Mouse (Mus musculus): ENCODE data around the gene Frmd7. TPM values are rescaled to one million over a fixed set of nuclear protein-coding genes. Genes with fewer than 3 reads are reported as not detected.

The Frmd7 gene
- polyA plus RNA-seq, 1 experiment from 2014 or later: not detected

DNA sequence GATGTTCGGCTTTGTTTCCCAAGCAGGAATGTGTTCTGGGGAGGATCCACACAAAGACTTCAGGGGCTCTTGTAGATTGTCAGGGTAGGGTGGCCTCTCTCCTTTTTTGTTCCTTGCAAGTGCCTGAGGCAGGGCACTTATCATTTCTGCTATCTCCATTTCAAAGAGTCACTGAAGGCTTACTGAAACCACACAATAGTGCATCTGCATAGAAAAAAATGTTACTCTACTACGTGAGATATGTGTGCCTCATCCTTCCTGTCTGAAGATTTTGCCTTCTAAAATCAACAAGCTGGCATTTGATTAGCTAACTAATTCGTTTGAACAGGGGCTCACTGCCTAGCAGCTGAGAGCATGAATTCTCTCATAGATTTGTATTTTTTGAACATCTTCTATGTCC, 12.2 kb downstream of the Frmd7 start:
- Histone ChIP-seq H3K36me3 (no peaks in the 10 kb centered on the region), H3K27ac (no peak overlapping the region), H3K9me3 (replicated peaks) (no peaks in the 10 kb centered on the region), H3K4me2 (replicated peaks) (no peak overlapping the region), H3K9ac (no peak overlapping the region), H3K4me3 (no peak overlapping the region), H3K27me3 (no peaks in the 10 kb centered on the region), H3K4me1 (no peaks in the 10 kb centered on the region)
- 48% methylated on average over 3 of the region's 3 CpGs for WGBS
- ATAC-seq (ENCODE audit: low FRiP score): no peak

DNA sequence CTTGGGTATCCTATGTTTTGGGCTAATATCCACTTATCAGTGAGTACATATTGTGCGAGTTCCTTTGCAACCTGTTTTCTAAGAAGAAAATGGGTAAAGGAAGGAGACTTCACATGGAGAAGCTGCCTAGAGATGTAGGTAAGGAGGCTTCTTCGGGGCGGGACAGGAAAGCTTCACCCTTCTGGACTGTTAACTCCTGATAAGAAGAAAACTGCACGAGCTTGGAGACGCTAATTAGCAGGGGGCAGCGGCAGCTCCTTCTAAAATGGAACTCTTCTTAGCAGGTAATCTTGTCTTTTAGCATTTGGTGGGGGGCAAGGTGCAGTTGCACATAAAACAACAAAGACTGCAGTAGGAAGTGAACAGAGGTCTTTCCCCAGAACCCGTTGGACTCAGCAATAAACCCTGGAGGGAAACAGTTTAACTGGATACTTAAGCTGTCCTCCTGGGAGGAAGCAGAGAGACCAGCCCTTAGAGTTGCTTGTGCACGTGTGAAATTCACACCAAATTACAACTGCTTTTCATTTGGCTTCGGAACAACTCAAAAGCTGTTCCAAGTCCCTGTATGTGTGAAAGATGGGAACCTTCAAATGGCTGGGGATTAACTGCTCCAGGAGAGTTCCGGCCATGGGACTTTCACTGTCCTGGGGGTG, 15.5 kb downstream of the Frmd7 start:
- H3K4me3 ChIP-seq: no peak overlapping the region
- H3K9me3 ChIP-seq (replicated peaks): no peaks in the 10 kb centered on the region
- no peaks in the 10 kb centered on the region for H3K36me3 ChIP-seq
- WGBS: 75% methylated on average over 10 of the region's 10 CpGs
- H3K4me2 ChIP-seq (replicated peaks): no peak overlapping the region
- H3K9ac ChIP-seq: no peak overlapping the region
- ATAC-seq (ENCODE audit: low FRiP score): no peak
- H3K4me1 ChIP-seq: no peaks in the 10 kb centered on the region
- no peak overlapping the region for H3K27ac ChIP-seq
- no peaks in the 10 kb centered on the region for H3K27me3 ChIP-seq

DNA sequence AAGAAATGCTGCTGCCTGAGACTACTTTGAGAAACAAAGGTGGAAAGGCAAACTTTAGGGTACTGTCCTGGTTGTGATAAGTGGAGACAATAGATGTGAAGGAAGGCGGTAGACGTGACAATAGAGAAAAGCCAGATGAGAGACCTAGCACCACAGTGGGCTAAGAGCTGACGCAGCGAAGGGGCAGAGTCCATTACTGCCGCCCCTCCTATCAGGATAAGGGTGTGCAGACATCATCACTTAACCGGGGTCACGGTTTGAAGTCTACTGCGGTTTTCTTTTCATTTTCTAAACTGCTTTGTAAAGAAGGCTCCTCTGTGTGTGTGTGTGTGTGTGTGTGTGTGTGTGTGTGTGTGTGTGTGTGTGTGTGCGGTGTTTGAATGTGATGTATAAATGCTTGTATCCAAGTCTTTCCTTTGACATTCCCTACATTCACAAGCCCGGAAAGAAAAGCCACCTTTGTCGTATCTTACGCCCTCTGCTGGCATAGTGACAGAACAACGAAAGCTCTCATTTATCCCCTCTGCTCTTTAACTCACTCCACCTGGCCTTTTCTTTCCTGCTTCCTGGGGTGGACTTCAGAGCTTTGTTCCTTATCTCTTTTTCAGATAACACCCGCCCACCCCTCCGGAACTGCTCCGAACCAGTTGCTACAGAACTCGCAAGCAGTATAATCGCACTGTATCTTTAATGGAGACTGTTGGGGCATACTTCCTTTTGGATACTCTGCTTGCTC, 17.7 kb downstream of the Frmd7 start:
- 40% methylated on average over 18 of the region's 18 CpGs for WGBS
- no peak overlapping the region for H3K9ac ChIP-seq
- H3K27ac ChIP-seq: no peak overlapping the region

GRCm38 (mm10) chrX:50918754-50919153, 23.8 kb downstream of the Frmd7 start:
- Histone ChIP-seq H3K9me3 (replicated peaks) (no peaks in the 10 kb centered on the region), H3K9ac (no peak overlapping the region), H3K36me3 (no peaks in the 10 kb centered on the region), H3K27ac (no peak overlapping the region), H3K27me3 (no peaks in the 10 kb centered on the region; the same call in 1 of the 2 replicates), H3K4me2 (replicated peaks) (no peak overlapping the region), H3K4me3 (no peak overlapping the region), H3K4me1 (no peaks in the 10 kb centered on the region)
- 59% methylated on average over 3 of the region's 3 CpGs for WGBS
- ATAC-seq (ENCODE audit: low FRiP score): no peak

More for the DNA sequence above, 17.7 kb downstream of the Frmd7 start:
- Histone ChIP-seq H3K36me3 (no peaks in the 10 kb centered on the region), H3K4me2 (replicated peaks) (no peak overlapping the region), H3K4me3 (no peak overlapping the region), H3K9me3 (replicated peaks) (no peaks in the 10 kb centered on the region), H3K27me3 (no peaks in the 10 kb centered on the region), H3K4me1 (no peaks in the 10 kb centered on the region)
- no peak for ATAC-seq (ENCODE audit: low FRiP score)

GRCm38 (mm10) chrX:50917389-50917788, 25.1 kb downstream of the Frmd7 start:
- H3K9ac ChIP-seq: no peak overlapping the region
- no peak overlapping the region for H3K27ac ChIP-seq
- H3K4me1 ChIP-seq: no peaks in the 10 kb centered on the region
- no peaks in the 10 kb centered on the region for H3K36me3 ChIP-seq
- H3K9me3 ChIP-seq (replicated peaks): no peaks in the 10 kb centered on the region
- H3K27me3 ChIP-seq: no peaks in the 10 kb centered on the region; the same call in 1 of the 2 replicates
- H3K4me2 ChIP-seq (replicated peaks): no peak overlapping the region
- no peak overlapping the region for H3K4me3 ChIP-seq
- WGBS: 53% methylated on average over 3 of the region's 3 CpGs
- ATAC-seq (ENCODE audit: low FRiP score): no peak

DNA sequence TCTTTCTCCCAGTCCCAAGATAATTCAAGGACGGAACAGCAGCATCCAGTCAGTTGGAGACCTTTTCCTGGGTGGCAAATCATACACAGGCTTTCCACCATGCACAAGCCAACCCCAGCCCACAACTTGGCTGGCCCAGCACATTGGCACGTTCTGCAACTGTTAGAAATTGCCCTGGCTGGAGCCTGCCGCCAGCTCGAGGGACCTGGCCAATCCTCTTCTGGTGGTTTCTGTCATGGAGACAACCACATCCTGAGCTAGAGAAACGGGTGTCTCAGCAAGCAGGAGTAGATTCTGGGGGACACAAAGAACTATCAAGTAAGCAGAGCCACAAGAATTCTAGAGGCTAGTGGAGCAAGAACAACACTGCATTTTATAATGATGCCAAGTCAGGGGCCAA, 32.6 kb downstream of the Frmd7 start:
- ATAC-seq (ENCODE audit: low FRiP score): no peak
- H3K9me3 ChIP-seq (replicated peaks): no peaks in the 10 kb centered on the region
- 71% methylated on average over 5 of the region's 5 CpGs for WGBS

GRCm38 (mm10) chrX:50903497-50903896, 39.0 kb downstream of the Frmd7 start:
- H3K9me3 ChIP-seq (replicated peaks): no peaks in the 10 kb centered on the region
- no peaks in the 10 kb centered on the region for H3K36me3 ChIP-seq
- no peak overlapping the region for H3K4me2 ChIP-seq (replicated peaks)
- H3K4me1 ChIP-seq: no peaks in the 10 kb centered on the region
- H3K4me3 ChIP-seq: no peak overlapping the region
- no peak overlapping the region for H3K27ac ChIP-seq
- no peak for ATAC-seq (ENCODE audit: low FRiP score)
- H3K27me3 ChIP-seq: peaks cover 5% of the 10 kb centered on the region; the same call in 1 of the 2 replicates
- whole genome bisulfite sequencing: 87% methylated on average over 3 of the region's 3 CpGs
- no peak overlapping the region for H3K9ac ChIP-seq

More for the DNA sequence above, 32.6 kb downstream of the Frmd7 start:
- H3K36me3 ChIP-seq: no peaks in the 10 kb centered on the region
- no peak overlapping the region for H3K27ac ChIP-seq
- H3K4me1 ChIP-seq: no peaks in the 10 kb centered on the region
- no peak overlapping the region for H3K4me2 ChIP-seq (replicated peaks)
- no peak overlapping the region for H3K9ac ChIP-seq
- no peaks in the 10 kb centered on the region for H3K27me3 ChIP-seq
- no peak overlapping the region for H3K4me3 ChIP-seq

DNA sequence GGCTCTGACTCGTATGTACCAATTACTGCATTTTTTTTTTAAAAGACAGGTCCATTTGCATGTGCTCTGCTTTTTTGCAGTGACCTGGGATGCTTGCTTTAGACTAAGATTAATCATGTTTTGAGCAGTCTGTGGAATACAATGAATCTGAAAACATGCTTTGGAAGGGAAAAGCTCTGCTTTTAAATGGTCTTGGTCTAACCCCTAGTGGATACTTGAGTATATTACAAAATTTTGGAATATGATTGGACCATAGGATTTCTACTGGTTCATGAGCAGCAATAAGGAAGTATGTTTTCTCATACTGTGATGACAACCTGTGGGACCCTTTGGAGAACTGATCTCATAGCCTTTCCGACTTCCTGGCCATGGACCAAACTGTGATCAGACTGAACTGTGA, 54.5 kb downstream of the Frmd7 start:
- Histone ChIP-seq H3K4me1 (no peaks in the 10 kb centered on the region), H3K4me2 (replicated peaks) (no peak overlapping the region), H3K9ac (no peak overlapping the region), H3K27me3 (no peaks in the 10 kb centered on the region), H3K4me3 (no peak overlapping the region), H3K9me3 (replicated peaks) (no peaks in the 10 kb centered on the region), H3K36me3 (no peaks in the 10 kb centered on the region), H3K27ac (no peak overlapping the region)
- 78% methylated on average over 2 of the region's 2 CpGs for WGBS
- ATAC-seq (ENCODE audit: low FRiP score): no peak

DNA sequence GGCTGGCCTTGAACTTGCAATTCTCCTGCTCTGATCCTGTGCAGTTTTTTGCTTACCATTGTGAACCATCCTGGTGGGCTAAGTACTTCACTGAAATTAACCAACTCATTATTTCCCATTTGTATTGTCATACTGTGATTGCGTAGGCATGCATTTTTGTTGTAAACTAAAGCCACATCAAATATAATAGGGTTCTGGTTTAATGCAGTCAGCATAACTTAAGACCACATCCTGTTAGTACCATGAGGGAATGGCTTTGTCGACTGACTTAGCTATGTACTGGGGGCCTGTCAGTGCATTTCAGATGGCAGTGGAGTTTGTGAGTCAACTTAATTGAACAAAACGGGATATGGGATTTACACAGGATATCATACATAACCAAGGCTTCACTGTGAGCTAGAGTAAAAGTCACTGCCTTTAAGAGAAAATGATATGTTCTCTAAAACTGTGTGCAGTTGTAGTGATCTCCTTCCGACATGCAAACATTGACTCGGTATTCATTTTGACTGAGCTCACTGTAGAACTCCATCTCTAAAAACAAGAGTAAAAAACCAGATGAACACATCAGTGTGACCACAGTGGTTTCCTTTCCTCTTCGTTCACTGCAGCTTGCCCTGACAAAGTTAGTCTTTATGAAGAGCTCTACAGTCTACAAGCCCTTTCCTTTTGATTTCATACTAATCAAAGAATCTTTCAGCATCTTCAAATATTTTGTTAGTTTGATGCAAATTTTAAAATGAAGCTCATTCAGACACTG, 68.1 kb downstream of the Frmd7 start:
- Histone ChIP-seq H3K27ac (no peak overlapping the region), H3K9me3 (replicated peaks) (no peaks in the 10 kb centered on the region), H3K27me3 (no peaks in the 10 kb centered on the region), H3K4me1 (no peaks in the 10 kb centered on the region), H3K9ac (no peak overlapping the region), H3K36me3 (no peaks in the 10 kb centered on the region), H3K4me2 (replicated peaks) (no peak overlapping the region), H3K4me3 (no peak overlapping the region)
- ATAC-seq (ENCODE audit: low FRiP score): no peak
- 86% methylated on average over 6 of the region's 6 CpGs for WGBS

GRCm38 (mm10) chrX:50864734-50865133, 77.8 kb downstream of the Frmd7 start:
- Histone ChIP-seq H3K4me2 (replicated peaks) (no peak overlapping the region), H3K36me3 (no peaks in the 10 kb centered on the region), H3K4me1 (no peaks in the 10 kb centered on the region), H3K4me3 (no peak overlapping the region), H3K9me3 (replicated peaks) (no peaks in the 10 kb centered on the region), H3K9ac (no peak overlapping the region), H3K27me3 (no peaks in the 10 kb centered on the region), H3K27ac (no peak overlapping the region)
- 80% methylated on average over 5 of the region's 5 CpGs for WGBS
- no peak for ATAC-seq (ENCODE audit: low FRiP score)

- Histone ChIP-seq H3K27me3 (no peaks in the 10 kb centered on the region), H3K9ac (no peak overlapping the region), H3K9me3 (replicated peaks) (no peaks in the 10 kb centered on the region), H3K4me3 (no peak overlapping the region), H3K27ac (no peak overlapping the region), H3K4me2 (replicated peaks) (no peak overlapping the region), H3K36me3 (no peaks in the 10 kb centered on the region), H3K4me1 (no peaks in the 10 kb centered on the region)
- ATAC-seq (ENCODE audit: low FRiP score): no peak
- WGBS: 70% methylated on average over 2 of the region's 2 CpGs
Observed at GRCm38 (mm10) chrX:50863771-50864170, 78.7 kb downstream of the Frmd7 start.

- no peaks in the 10 kb centered on the region for H3K9me3 ChIP-seq (replicated peaks)
- H3K4me3 ChIP-seq: no peak overlapping the region
- no peaks in the 10 kb centered on the region for H3K36me3 ChIP-seq
- no peak overlapping the region for H3K27ac ChIP-seq
- no peaks in the 10 kb centered on the region for H3K4me1 ChIP-seq
- H3K4me2 ChIP-seq (replicated peaks): no peak overlapping the region
- no peak overlapping the region for H3K9ac ChIP-seq
- WGBS: 79% methylated on average over 6 of the region's 6 CpGs
- ATAC-seq (ENCODE audit: low FRiP score): no peak
- no peaks in the 10 kb centered on the region for H3K27me3 ChIP-seq
Observed at GRCm38 (mm10) chrX:50850428-50851184, 91.9 kb downstream of the Frmd7 start.

All from hindbrain, embryonic 12.5 days (tissue).